Mouse (Mus musculus) MEL (cell line): ENCODE results near the gene Fam57a. TPM values are rescaled to one million over a fixed set of nuclear protein-coding genes. Genes with fewer than 3 reads are reported as not detected.

Experiments
- DNase-seq: peaks from one replicate; pipeline ENCODE4 v3.0.0; 2011; ENCODE audit warnings: low read depth, low spot score
- H3K27ac ChIP-seq: 2 replicates; pipeline ENCODE4 v1.5.1; 2012; ENCODE audit warnings: low read depth, mild to moderate bottlenecking, control low read depth, low read length, moderate library complexity; ENCODE audit not compliant: control insufficient read depth
- H3K27me3 ChIP-seq, 2 experiments: fragments of 150-350 bp in 1 of 2; sonication (generic) in 1 of 2; 2 replicates each; pipeline ENCODE4 v1.6.1; 2012; ENCODE audit warnings: low read length in 2 of 2, mild to moderate bottlenecking in 2 of 2, improper control_type of control experiment in 1 of 2, moderate library complexity in 1 of 2; ENCODE audit not compliant: insufficient read depth in 2 of 2, control insufficient read depth in 1 of 2
- H3K36me3 ChIP-seq, 2 experiments: 2 replicates each; pipeline ENCODE4 v1.6.1; 2012 to 2014; ENCODE audit warnings: low read length in 2 of 2, improper control_type of control experiment in 1 of 2, inconsistent platforms in 1 of 2, mild to moderate bottlenecking in 1 of 2; ENCODE audit not compliant: insufficient read depth in 2 of 2, control insufficient read depth in 1 of 2
- H3K4me1 ChIP-seq, 2 experiments: fragments of 150-350 bp in 1 of 2; sonication (generic) in 1 of 2; 2 replicates each; pipeline ENCODE4 v1.6.1; 2012; ENCODE audit warnings: low read length in 2 of 2, improper control_type of control experiment in 1 of 2, mild to moderate bottlenecking in 1 of 2; ENCODE audit not compliant: insufficient read depth in 2 of 2, control insufficient read depth in 1 of 2
- H3K4me3 ChIP-seq, 2 experiments: fragments of 150-350 bp in 1 of 2; sonication (generic) in 1 of 2; 2 replicates each; pipeline ENCODE4 v1.5.1; 2012; ENCODE audit warnings: low read depth in 2 of 2, low read length in 2 of 2, mild to moderate bottlenecking in 2 of 2, moderate library complexity in 2 of 2, control low read depth in 1 of 2, improper control_type of control experiment in 1 of 2; ENCODE audit not compliant: control insufficient read depth in 1 of 2, insufficient read depth in 1 of 2
- H3K79me2 ChIP-seq: 2 replicates; pipeline ENCODE4 v1.6.1; 2012; ENCODE audit warnings: mild to moderate bottlenecking, low read length, moderate library complexity; ENCODE audit not compliant: control insufficient read depth, poor library complexity, insufficient read depth
- H3K9ac ChIP-seq: 2 replicates; pipeline ENCODE4 v1.6.1; 2012; ENCODE audit warnings: low read depth, mild to moderate bottlenecking, control low read depth, low read length, moderate library complexity; ENCODE audit not compliant: control insufficient read depth, poor library complexity, severe bottlenecking
- H3K9me3 ChIP-seq: fragments of 150-350 bp; sonication (generic); replicated peaks from 2 replicates; pipeline ENCODE4 v1.6.1; 2012; ENCODE audit warnings: mild to moderate bottlenecking, low read length, improper control_type of control experiment, moderate library complexity; ENCODE audit not compliant: insufficient read depth
- EP300 ChIP-seq, 2 experiments: IDR thresholded peaks; 2 replicates each; pipeline ENCODE4 v1.6.1; 2011; ENCODE audit warnings: improper control_type of control experiment in 2 of 2, low read length in 2 of 2, low read depth in 1 of 2, mild to moderate bottlenecking in 1 of 2
- MAFK ChIP-seq: IDR thresholded peaks from 2 replicates; pipeline ENCODE4 v1.6.1; 2011; ENCODE audit warnings: low read depth, mild to moderate bottlenecking, low read length, improper control_type of control experiment, borderline replicate concordance
- MAX ChIP-seq: IDR thresholded peaks from 2 replicates; pipeline ENCODE4 v1.6.1; 2011; ENCODE audit warnings: low read length, improper control_type of control experiment
- MAZ ChIP-seq: IDR thresholded peaks from 2 replicates; pipeline ENCODE4 v1.6.1; 2012; ENCODE audit warnings: low read depth, mild to moderate bottlenecking, inconsistent platforms, low read length, improper control_type of control experiment
- MEF2A ChIP-seq: IDR thresholded peaks from 2 replicates; pipeline ENCODE4 v1.6.1; 2014; ENCODE audit warnings: low read depth, mild to moderate bottlenecking, inconsistent platforms, low read length, improper control_type of control experiment; ENCODE audit not compliant: poor library complexity, insufficient replicate concordance, severe bottlenecking; ENCODE audit errors: extremely low read depth
- SIN3A ChIP-seq: IDR thresholded peaks from 2 replicates; pipeline ENCODE4 v1.6.1; 2012; ENCODE audit warnings: low read length, improper control_type of control experiment, inconsistent platforms
- SMC3 ChIP-seq: IDR thresholded peaks from 2 replicates; pipeline ENCODE4 v1.6.1; 2011; ENCODE audit warnings: low read depth, low read length, improper control_type of control experiment
- TCF12 ChIP-seq: IDR thresholded peaks from 2 replicates; pipeline ENCODE4 v1.6.1; 2014; ENCODE audit warnings: low read depth, mild to moderate bottlenecking, inconsistent platforms, low read length, improper control_type of control experiment, moderate library complexity
- USF2 ChIP-seq, 2 experiments: IDR thresholded peaks; 2 replicates each; pipeline ENCODE4 v1.6.1; 2011 to 2012; ENCODE audit warnings: improper control_type of control experiment in 2 of 2, low read length in 2 of 2, borderline replicate concordance in 1 of 2, inconsistent platforms in 1 of 2, low read depth in 1 of 2, mild to moderate bottlenecking in 1 of 2; ENCODE audit not compliant: insufficient read depth in 1 of 2
- ZKSCAN1 ChIP-seq: IDR thresholded peaks from 2 replicates; pipeline ENCODE4 v1.6.1; 2012; ENCODE audit warnings: low read depth, mild to moderate bottlenecking, inconsistent platforms, low read length, improper control_type of control experiment, moderate library complexity
- ZMIZ1 ChIP-seq: IDR thresholded peaks from 2 replicates; pipeline ENCODE4 v1.6.1; 2012; ENCODE audit warnings: low read depth, mild to moderate bottlenecking, inconsistent platforms, low read length, improper control_type of control experiment, moderate library complexity
- polyA plus RNA-seq, 2 experiments: library from polyadenylated mRNA; stranded (reverse) in 1 of 2; unstranded in 1 of 2; fragments of >175 nt in 1 of 2; fragments of >200 nt in 1 of 2; gene quantifications; 2 replicates each; pipeline versions ENCODE4 v1.2.1 to v1.2.4; 2012; ENCODE audit warnings: low replicate concordance in 2 of 2, low read depth in 1 of 2; ENCODE audit not compliant: insufficient read length in 2 of 2, insufficient read depth in 1 of 2, missing spikeins in 1 of 2
- total RNA-seq: library from RNA; depleted of rRNA; stranded (reverse); fragments of 300-350 nt; gene quantifications from 2 replicates; pipeline ENCODE4 v1.2.3, GENCODE M21; 2012

Fam57a gene
- total and polyA plus RNA-seq, 3 experiments, result 8.5 to 8.8 TPM; not detected in 1

DNA sequence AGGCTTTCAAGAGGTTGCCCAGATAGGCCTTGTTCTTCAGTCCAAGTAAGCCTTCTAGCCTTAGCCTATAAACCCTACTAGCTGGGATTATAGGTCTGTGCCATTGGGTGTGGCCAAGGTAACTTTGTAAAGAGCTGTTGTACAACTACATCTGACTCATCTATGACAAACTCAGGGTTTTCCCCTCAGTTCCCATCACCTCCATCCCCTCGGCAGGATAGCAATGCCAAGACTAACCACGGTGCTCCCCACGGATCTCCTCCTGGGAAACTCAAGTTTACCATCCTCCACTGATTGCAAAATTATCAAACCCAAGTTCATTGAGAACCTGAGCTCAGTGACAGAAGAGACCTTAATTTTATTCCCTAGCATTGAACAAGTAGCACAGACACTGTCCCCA lies 56.7 kb downstream of the Fam57a start:
- Histone ChIP-seq H3K27me3 (no peaks in the 10 kb centered on the region), H3K27ac (no peak overlapping the region), H3K9me3 (no peaks in the 10 kb centered on the region), H3K79me2 (no peaks in the 10 kb centered on the region), H3K36me3 (peaks cover 0 to 9% of the 10 kb centered on the region in 2 experiments; a peak in 2 of 4 replicates), H3K9ac (no peak overlapping the region), H3K4me3 (no peak overlapping the region), H3K4me1 (no peaks in the 10 kb centered on the region)
- TF ChIP-seq EP300 (IDR thresholded peaks at IDR 0.05; ENCODE audit: low read depth in 1 of 2, low read length in 2 of 2) (no peak), MAFK (no peak), MAX (no peak)
- DNase-seq, result no peak

- Histone ChIP-seq H3K9me3 (no peaks in the 10 kb centered on the region), H3K9ac (no peak overlapping the region), H3K79me2 (peaks cover 19% of the 10 kb centered on the region), H3K27me3 (no peaks in the 10 kb centered on the region), H3K4me1 (peaks cover 0 to 9% of the 10 kb centered on the region in 2 experiments; a peak in 2 of 4 replicates), H3K27ac (no peak overlapping the region), H3K4me3 (no peak overlapping the region), H3K36me3 (peaks cover 3 to 8% of the 10 kb centered on the region in 2 experiments)
- DNase-seq, result no peak
- no peak for TF ChIP-seq TCF12
- no peak for TF ChIP-seq MEF2A
- no peak for TF ChIP-seq SIN3A
- no peak for TF ChIP-seq MAZ
- TF ChIP-seq ZMIZ1, result no peak
- TF ChIP-seq ZKSCAN1, result no peak
- TF ChIP-seq USF2 (IDR thresholded peaks at IDR 0.05; ENCODE audit: borderline replicate concordance in 1 of 2, insufficient read depth in 1 of 2, low read depth in 1 of 2, low read length in 2 of 2), result no peak
- no peak for TF ChIP-seq SMC3
- no peak for TF ChIP-seq MAFK
- TF ChIP-seq EP300 (IDR thresholded peaks at IDR 0.05; ENCODE audit: low read depth in 1 of 2, low read length in 2 of 2), result no peak
- no peak for TF ChIP-seq MAX
These were observed 60.3 kb downstream of the Fam57a start for GRCm38 (mm10) chr11:76239750-76240149.
